Mouse (Mus musculus) heart, embryonic 14.5 days (tissue): ENCODE measurements around the gene Asb16. TPM values are rescaled to one million over a fixed set of nuclear protein-coding genes. Genes with fewer than 3 reads are reported as not detected.

ENCODE experiments used
- ATAC-seq: fragments of 200-750 bp; cut with Nextera tagmentation; 2 replicates; pipeline ENCODE4 v1.8.0; 2017; ENCODE audit warnings: low read depth, moderate TSS enrichment; ENCODE audit not compliant: insufficient number of reproducible peaks, insufficient read depth, low FRiP score
- H3K27ac ChIP-seq, 2 experiments: fragments of 200-500 bp in 1 of 2; fragments of 300-500 bp in 1 of 2; sonication (generic) in 1 of 2; replicated peaks in 1 of 2; 2 replicates each; pipeline ENCODE4 v1.5.1; 2012 to 2014; ENCODE audit warnings: low read depth in 2 of 2, low read length in 2 of 2, control low read depth in 1 of 2, mild to moderate bottlenecking in 1 of 2, mixed read lengths in 1 of 2; ENCODE audit not compliant: control insufficient read depth in 1 of 2, insufficient read depth in 1 of 2
- H3K27me3 ChIP-seq: fragments of 300-500 bp; sonication (generic); 2 replicates; pipeline ENCODE4 v1.6.1; 2014; ENCODE audit warnings: mild to moderate bottlenecking, low read length, control low read depth; ENCODE audit not compliant: control insufficient read depth, insufficient read depth
- H3K36me3 ChIP-seq: fragments of 300-500 bp; sonication (generic); 2 replicates; pipeline ENCODE4 v1.6.1; 2014; ENCODE audit warnings: mild to moderate bottlenecking, control low read depth, low read length, mixed read lengths; ENCODE audit not compliant: control insufficient read depth, insufficient read depth
- H3K4me1 ChIP-seq, 2 experiments: fragments of 200-500 bp in 1 of 2; fragments of 300-500 bp in 1 of 2; sonication (generic) in 1 of 2; 2 replicates each; pipeline ENCODE4 v1.6.1; 2012 to 2014; ENCODE audit warnings: low read length in 2 of 2, control low read depth in 1 of 2, mixed read lengths in 1 of 2; ENCODE audit not compliant: control insufficient read depth in 2 of 2, insufficient read depth in 2 of 2
- H3K4me2 ChIP-seq: fragments of 300-500 bp; sonication (generic); 2 replicates; pipeline ENCODE4 v1.6.1; 2014; ENCODE audit warnings: mild to moderate bottlenecking, low read length
- H3K4me3 ChIP-seq, 2 experiments: fragments of 200-500 bp in 1 of 2; fragments of 300-500 bp in 1 of 2; sonication (generic) in 1 of 2; 2 replicates each; pipeline ENCODE4 v1.5.1; 2012 to 2014; ENCODE audit warnings: low read length in 2 of 2, mild to moderate bottlenecking in 2 of 2, control low read depth in 1 of 2, low read depth in 1 of 2, moderate library complexity in 1 of 2; ENCODE audit not compliant: control insufficient read depth in 1 of 2, insufficient read depth in 1 of 2
- H3K9ac ChIP-seq: fragments of 300-500 bp; sonication (generic); 2 replicates; pipeline ENCODE4 v1.6.1; 2014; ENCODE audit warnings: mild to moderate bottlenecking, low read length
- H3K9me3 ChIP-seq: fragments of 300-500 bp; sonication (generic); 2 replicates; pipeline ENCODE4 v1.6.1; 2016; ENCODE audit warnings: low read length, control low read depth; ENCODE audit not compliant: control insufficient read depth
- WGBS: fragments of 180-500 bp; shearing (Covaris S2); extraction: QIAGEN DNeasy Blood & Tissue Kit; methylation state at CpG from one replicate; pipeline ENCODE4 v1.1.7; 2014; 5-methylcytosine and 5-hydroxymethylcytosine counted together
- polyA plus RNA-seq: library from polyadenylated mRNA; unstranded; fragments of >200 nt; fragmentation: Nextera tagmentation; extraction: Ambion mirVana; gene quantifications from 2 replicates; pipeline ENCODE4 v1.2.1, GENCODE M21; 2014

Asb16 gene
- polyA plus RNA-seq, 1 experiment from 2014 or later = 0.09 TPM

DNA sequence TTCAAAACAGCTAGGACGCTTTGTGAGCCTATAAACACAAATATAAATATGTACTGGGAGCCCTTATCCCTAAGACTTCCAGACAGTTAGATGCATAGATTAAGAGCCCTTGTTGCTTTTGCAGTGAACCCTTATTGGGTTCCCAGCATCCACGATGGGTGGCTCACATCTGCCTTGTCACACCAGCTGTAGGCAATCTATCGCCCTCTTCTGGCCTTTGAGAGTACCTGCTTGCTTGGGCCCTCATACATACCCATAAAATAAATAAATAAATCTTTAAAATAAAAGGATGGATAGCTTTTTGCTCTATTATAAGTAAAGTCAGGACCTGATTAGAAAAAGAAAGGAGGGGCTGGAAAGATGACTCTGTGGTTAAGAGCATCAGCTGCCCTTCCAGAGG lies 10.0 kb upstream of the Asb16 start:
- Histone ChIP-seq H3K36me3 (peaks cover 46% of the 10 kb centered on the region), H3K27ac (no peak overlapping the region)

DNA sequence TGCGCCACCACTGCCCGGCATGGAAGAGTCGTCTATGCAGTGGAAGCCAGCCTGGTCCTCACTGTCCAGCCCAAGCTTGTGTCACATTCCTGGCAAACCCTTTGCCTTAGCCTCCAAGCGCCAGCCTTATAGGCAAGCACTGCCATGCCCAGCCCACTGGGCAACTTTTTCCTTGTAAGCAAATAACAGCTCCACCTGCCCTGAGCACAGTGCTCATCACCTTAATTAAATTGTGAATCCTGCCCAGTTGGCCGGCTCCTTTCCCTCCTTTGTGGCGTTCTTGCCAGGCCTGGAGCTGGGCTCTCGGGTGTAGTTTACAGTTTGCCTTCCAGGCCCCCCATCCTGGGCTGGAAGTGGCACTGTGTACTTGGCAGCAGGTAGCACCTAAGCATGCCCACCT lies 5.3 kb upstream of the Asb16 start:
- Histone ChIP-seq H3K27ac (no peak overlapping the region), H3K4me2 (no peak overlapping the region), H3K27me3 (no peaks in the 10 kb centered on the region), H3K4me3 (no peak overlapping the region), H3K36me3 (peaks cover 47% of the 10 kb centered on the region), H3K9me3 (no peaks in the 10 kb centered on the region), H3K9ac (no peak overlapping the region), H3K4me1 (peaks cover 7 to 10% of the 10 kb centered on the region in 2 experiments)
- ATAC-seq = no peak
- WGBS = 91% methylated on average over 7 of the region's 7 CpGs

More for the DNA sequence above, 10.0 kb upstream of the Asb16 start:
- H3K27me3 ChIP-seq = no peaks in the 10 kb centered on the region
- no peak overlapping the region for H3K4me2 ChIP-seq
- peaks cover 19 to 22% of the 10 kb centered on the region in 2 experiments for H3K4me1 ChIP-seq
- no peak overlapping the region for H3K9ac ChIP-seq
- H3K4me3 ChIP-seq = no peak overlapping the region
- ATAC-seq = no peak
- 91% methylated on average over 3 of the region's 3 CpGs for WGBS
- H3K9me3 ChIP-seq = no peaks in the 10 kb centered on the region

- peaks cover 12 to 16% of the 10 kb centered on the region in 2 experiments for H3K4me1 ChIP-seq
- no peaks in the 10 kb centered on the region for H3K9me3 ChIP-seq
- WGBS = 58% methylated on average over 14 of the region's 14 CpGs
- H3K36me3 ChIP-seq = peaks cover 25% of the 10 kb centered on the region
- no peak overlapping the region for H3K9ac ChIP-seq
- H3K4me2 ChIP-seq = no peak overlapping the region
- ATAC-seq = no peak
- H3K27me3 ChIP-seq = no peaks in the 10 kb centered on the region
- H3K27ac ChIP-seq = no peak overlapping the region
- no peak overlapping the region for H3K4me3 ChIP-seq
Measured at GRCm38 (mm10) chr11:102265816-102266215, 2.7 kb upstream of the Asb16 start.

DNA sequence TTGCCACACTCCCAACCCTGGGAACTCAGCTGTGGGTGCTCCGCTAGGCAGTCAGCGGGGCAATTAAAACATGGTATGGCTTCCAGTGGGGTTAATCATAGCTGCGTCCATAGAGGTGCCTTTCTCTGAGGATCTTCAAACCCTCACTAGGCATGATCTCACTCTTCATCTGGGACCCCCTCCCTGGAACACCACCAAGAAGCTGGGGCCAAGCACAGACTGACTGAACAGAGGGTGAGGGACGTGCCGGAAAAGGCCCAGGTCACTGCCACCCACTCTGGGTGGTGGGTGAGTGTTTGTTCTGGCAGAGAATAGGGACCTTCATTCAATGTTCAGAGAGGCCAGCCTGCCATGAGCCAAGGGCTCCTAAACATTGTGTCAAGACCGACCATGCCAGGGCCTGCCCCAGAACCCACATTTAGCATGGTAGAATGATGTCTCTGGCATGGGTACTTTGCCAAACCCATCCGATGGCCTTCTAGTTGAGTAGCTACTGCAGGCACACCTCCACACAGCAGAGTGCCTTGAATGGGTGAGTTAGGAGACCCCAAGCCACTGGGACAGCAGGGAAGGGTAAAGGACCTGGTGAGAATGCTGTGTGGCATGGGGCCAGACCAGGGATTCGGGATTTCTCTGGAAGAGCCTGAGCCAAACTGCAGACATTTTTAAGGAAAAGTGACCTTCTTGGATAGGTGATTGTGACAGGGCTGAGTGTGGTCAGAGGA lies 1.8 kb upstream of the Asb16 start:
- no peak for ATAC-seq
- Histone ChIP-seq H3K9me3 (no peaks in the 10 kb centered on the region), H3K4me3 (no peak overlapping the region), H3K4me2 (peak overlapping the region; percentile 31; the same call in 1 of the 2 replicates), H3K27ac (no peak overlapping the region), H3K27me3 (no peaks in the 10 kb centered on the region), H3K9ac (peak overlapping the region; percentile 34; the same call in 1 of the 2 replicates), H3K4me1 (peaks cover 12 to 16% of the 10 kb centered on the region in 2 experiments), H3K36me3 (peaks cover 19% of the 10 kb centered on the region)
- 86% methylated on average over 8 of the region's 8 CpGs for WGBS

GRCm38 (mm10) chr11:102267480-102267879 lies 1.1 kb upstream of the Asb16 start:
- ATAC-seq = 0 out of 2 replicates have a peak, but pooled peaks have one; percentile 19
- 1% methylated on average over 11 of the region's 11 CpGs for WGBS
- peak overlapping the region; percentile 34; the same call in 1 of the 2 replicates for H3K9ac ChIP-seq
- no peaks in the 10 kb centered on the region for H3K27me3 ChIP-seq
- peaks cover 12 to 16% of the 10 kb centered on the region in 2 experiments for H3K4me1 ChIP-seq
- H3K27ac ChIP-seq = no peak overlapping the region
- H3K4me2 ChIP-seq = peak overlapping the region; percentile 31; the same call in 1 of the 2 replicates
- no peak overlapping the region for H3K4me3 ChIP-seq
- H3K9me3 ChIP-seq = no peaks in the 10 kb centered on the region
- H3K36me3 ChIP-seq = peaks cover 13% of the 10 kb centered on the region

- ATAC-seq = peak; percentile 61
- peak overlapping the region; percentile 68 for H3K9ac ChIP-seq
- peaks cover 10% of the 10 kb centered on the region for H3K27me3 ChIP-seq
- H3K36me3 ChIP-seq = no peaks in the 10 kb centered on the region
- H3K4me2 ChIP-seq = peak overlapping the region; percentile 80
- WGBS = 2% methylated on average over 33 of the region's 33 CpGs
- peak overlapping the region; percentile 32 to 36 for H3K4me3 ChIP-seq
- no peak overlapping the region for H3K27ac ChIP-seq
- no peaks in the 10 kb centered on the region for H3K9me3 ChIP-seq
- peaks cover 0 to 6% of the 10 kb centered on the region in 2 experiments; a peak in 1 of 4 replicates for H3K4me1 ChIP-seq
Measured at GRCm38 (mm10) chr11:102276411-102276915, 7.9 kb downstream of the Asb16 start.

DNA sequence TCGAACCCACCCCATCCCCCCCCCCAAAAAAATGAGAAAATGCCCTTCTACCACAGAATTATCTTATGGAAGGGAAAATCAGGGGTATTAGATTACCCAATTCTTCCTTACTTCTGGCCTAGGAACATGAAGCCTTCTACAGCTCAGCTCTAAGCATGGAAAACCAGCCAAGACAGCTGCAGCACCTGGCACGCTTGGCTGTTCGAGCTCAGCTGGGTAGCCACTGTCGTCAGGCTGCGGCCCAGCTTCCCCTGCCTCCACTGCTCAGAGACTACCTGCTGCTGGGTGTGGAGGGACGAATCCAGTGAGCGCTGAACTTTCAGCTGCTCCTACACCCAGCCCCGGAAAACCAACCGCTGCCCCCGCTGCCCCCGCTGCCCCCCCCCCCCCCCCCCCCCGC lies 9.2 kb downstream of the Asb16 start:
- H3K36me3 ChIP-seq = no peaks in the 10 kb centered on the region
- peaks cover 0 to 6% of the 10 kb centered on the region in 2 experiments; a peak in 1 of 4 replicates for H3K4me1 ChIP-seq
- H3K27me3 ChIP-seq = peaks cover 10% of the 10 kb centered on the region
- no peak overlapping the region for H3K4me2 ChIP-seq
- no peak overlapping the region for H3K9ac ChIP-seq
- ATAC-seq = no peak
- 76% methylated on average over 8 of the region's 12 CpGs for WGBS
- no peak overlapping the region for H3K4me3 ChIP-seq
- H3K9me3 ChIP-seq = no peaks in the 10 kb centered on the region
- H3K27ac ChIP-seq = no peak overlapping the region
